Mouse (Mus musculus) layer of hippocampus, adult 9-10 months (tissue): Measurements from ENCODE around the gene Rhobtb1.

Experiments
- DNase-seq: peaks from one replicate; pipeline ENCODE4 v3.0.0; 2022; ENCODE audit warnings: low spot score

The Rhobtb1 gene

GRCm38 (mm10) chr10:69163216-69163615 is 12.0 kb downstream of the Rhobtb1 start:
- no peak for DNase-seq

GRCm38 (mm10) chr10:69165125-69165524 is 13.9 kb downstream of the Rhobtb1 start:
- no peak for DNase-seq

- no peak for DNase-seq
Measured at GRCm38 (mm10) chr10:69165847-69166246, 14.6 kb downstream of the Rhobtb1 start.

GRCm38 (mm10) chr10:69166514-69166913 is 15.3 kb downstream of the Rhobtb1 start:
- DNase-seq = no peak

GRCm38 (mm10) chr10:69172412-69172811 is 21.2 kb downstream of the Rhobtb1 start:
- DNase-seq = no peak

- no peak for DNase-seq
Measured at GRCm38 (mm10) chr10:69176116-69176515, 24.9 kb downstream of the Rhobtb1 start.

- no peak for DNase-seq
Measured at GRCm38 (mm10) chr10:69179341-69179740, 28.1 kb downstream of the Rhobtb1 start.

GRCm38 (mm10) chr10:69180997-69181396 is 29.8 kb downstream of the Rhobtb1 start:
- no peak for DNase-seq

- no peak for DNase-seq
Measured at GRCm38 (mm10) chr10:69184903-69185302, 33.7 kb downstream of the Rhobtb1 start.

GRCm38 (mm10) chr10:69185431-69185830 is 34.2 kb downstream of the Rhobtb1 start:
- no peak for DNase-seq

GRCm38 (mm10) chr10:69185894-69186893 is 35.0 kb downstream of the Rhobtb1 start:
- peak; percentile 53 for DNase-seq

- DNase-seq = no peak
Measured at GRCm38 (mm10) chr10:69187773-69188443, 36.7 kb downstream of the Rhobtb1 start.

- no peak for DNase-seq
Measured at GRCm38 (mm10) chr10:69190434-69191160, 39.4 kb downstream of the Rhobtb1 start.

- no peak for DNase-seq
Measured at GRCm38 (mm10) chr10:69192266-69192665, 41.0 kb downstream of the Rhobtb1 start.

GRCm38 (mm10) chr10:69193721-69194120 is 42.5 kb downstream of the Rhobtb1 start:
- no peak for DNase-seq

GRCm38 (mm10) chr10:69204677-69205400 is 53.6 kb downstream of the Rhobtb1 start:
- DNase-seq = no peak

- no peak for DNase-seq
Measured at GRCm38 (mm10) chr10:69206081-69206480, 54.8 kb downstream of the Rhobtb1 start.

GRCm38 (mm10) chr10:69207481-69207880 is 56.2 kb downstream of the Rhobtb1 start:
- DNase-seq = no peak

GRCm38 (mm10) chr10:69207981-69208630 is 56.9 kb downstream of the Rhobtb1 start:
- DNase-seq = no peak

GRCm38 (mm10) chr10:69208705-69209104 is 57.5 kb downstream of the Rhobtb1 start:
- no peak for DNase-seq

- no peak for DNase-seq
Measured at GRCm38 (mm10) chr10:69210006-69210405, 58.8 kb downstream of the Rhobtb1 start.
